Mouse (Mus musculus) CH12F3 (cell line): Measurements from ENCODE around the gene Cd63.

Experiments used
- in situ Hi-C: fragments of 300-500 bp; cut with MboI; formaldehyde crosslinking; loops from 2 replicates; pipeline ENCODE4 v1.14.3; 2020; ENCODE audit warnings: low sequenced_read_pairs

Gene Cd63

DNA sequence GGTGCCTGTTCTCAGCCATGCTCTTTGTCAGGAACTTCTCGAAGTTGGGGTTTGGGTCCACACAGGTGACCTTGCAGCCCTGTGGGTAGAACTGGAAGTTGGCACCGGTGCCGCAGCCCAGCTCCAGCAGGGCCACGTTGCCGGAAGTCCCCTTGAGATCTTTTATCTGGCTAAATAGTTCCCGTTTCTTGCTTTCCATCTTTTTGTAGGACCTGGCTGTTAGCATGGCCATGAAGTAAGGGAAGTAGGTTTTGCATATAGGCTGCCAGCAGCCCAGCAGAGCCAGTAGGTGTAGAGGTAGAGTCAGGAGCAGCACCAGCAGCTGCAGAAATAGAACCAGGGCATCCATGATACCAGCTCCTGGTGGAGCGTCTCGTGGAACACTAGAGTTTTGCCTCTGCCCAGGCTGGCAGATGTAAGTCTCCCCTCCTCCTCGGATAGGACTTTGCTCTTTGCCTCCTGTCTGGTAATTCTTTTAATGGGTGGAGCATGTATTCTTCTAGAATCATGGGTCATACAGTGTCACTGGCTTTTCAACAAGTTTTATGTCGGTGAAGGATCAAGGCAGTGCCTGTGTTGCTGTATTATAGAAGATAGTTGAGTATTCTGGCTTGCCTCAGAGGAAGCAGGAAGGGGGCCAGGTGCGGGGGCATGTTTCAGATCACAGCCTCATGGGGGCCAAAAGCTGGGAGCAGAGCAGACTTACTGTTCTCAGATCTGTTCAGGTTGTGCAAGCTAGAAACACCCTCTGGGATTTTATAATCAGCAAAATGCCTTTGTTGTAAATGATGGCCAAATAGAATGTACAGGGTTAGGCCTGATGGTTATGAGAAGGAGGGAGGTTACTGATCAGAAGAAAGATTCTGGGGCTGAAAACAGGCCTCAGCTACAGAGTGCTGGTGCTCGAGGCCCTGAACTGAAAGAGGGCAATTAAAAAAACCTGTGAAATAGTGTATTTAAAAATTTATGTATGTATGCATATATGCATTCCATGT lies 60.1 kb downstream of the Cd63 start, which contains the start of gene Mettl7b:
TSS of gene Mettl7b (minus strand) at position 399 of the 995 bp plus-strand sequence.
- in situ Hi-C loops = no loop called here
